Mouse (Mus musculus) heart, postnatal 0 days (tissue): ENCODE results near the gene Drd3. TPM values are rescaled to one million over a fixed set of nuclear protein-coding genes. Genes with fewer than 3 reads are reported as not detected.

ENCODE experiments used
- ATAC-seq: fragments of 200-750 bp; cut with Nextera tagmentation; 2 replicates; pipeline ENCODE4 v1.8.0; 2017; ENCODE audit warnings: low read depth, moderate number of reproducible peaks, moderate library complexity; ENCODE audit not compliant: insufficient read depth
- DNase-seq: peaks from one replicate; pipeline ENCODE4 v3.0.0-alpha.2; 2016; ENCODE audit warnings: low spot score
- H3K27ac ChIP-seq: fragments of 300-500 bp; sonication (generic); 2 replicates; pipeline ENCODE4 v1.5.1; 2014; ENCODE audit warnings: low read depth, mild to moderate bottlenecking
- H3K27me3 ChIP-seq: fragments of 300-500 bp; sonication (generic); 2 replicates; pipeline ENCODE4 v1.6.1; 2014; ENCODE audit warnings: low read length, mixed read lengths; ENCODE audit not compliant: control insufficient read depth, insufficient read depth
- H3K36me3 ChIP-seq: fragments of 300-500 bp; sonication (generic); replicated peaks from 2 replicates; pipeline ENCODE4 v1.6.1; 2014; ENCODE audit warnings: low read length, mixed read lengths; ENCODE audit not compliant: control insufficient read depth, insufficient read depth
- H3K4me1 ChIP-seq: fragments of 300-500 bp; sonication (generic); 2 replicates; pipeline ENCODE4 v1.6.1; 2014; ENCODE audit warnings: antibody characterized with exemption; ENCODE audit not compliant: control insufficient read depth, insufficient read depth
- H3K4me2 ChIP-seq: fragments of 300-500 bp; sonication (generic); 2 replicates; pipeline ENCODE4 v1.6.1; 2014; ENCODE audit warnings: low read depth, mild to moderate bottlenecking, low read length, moderate library complexity
- H3K4me3 ChIP-seq: fragments of 300-500 bp; sonication (generic); 2 replicates; pipeline ENCODE4 v1.5.1; 2014; ENCODE audit warnings: low read depth, low read length
- H3K9ac ChIP-seq: fragments of 300-500 bp; sonication (generic); replicated peaks from 2 replicates; pipeline ENCODE4 v1.6.1; 2014; ENCODE audit warnings: low read depth, low read length, mixed read lengths
- H3K9me3 ChIP-seq: fragments of 300-500 bp; sonication (generic); replicated peaks from 2 replicates; pipeline ENCODE4 v1.6.1; 2016; ENCODE audit warnings: low read length; ENCODE audit not compliant: control insufficient read depth
- CTCF ChIP-seq: IDR thresholded peaks from 2 replicates; pipeline ENCODE4 v1.5.1; 2016; ENCODE audit warnings: antibody characterized with exemption, control low read depth, low read depth
- EP300 ChIP-seq: IDR thresholded peaks from 2 replicates; pipeline ENCODE4 v1.6.1; 2016; ENCODE audit warnings: antibody characterized with exemption, low read depth
- WGBS: fragments of 180-500 bp; shearing (Covaris S2); extraction: QIAGEN DNeasy Blood & Tissue Kit; methylation state at CpG from one replicate; pipeline ENCODE4 v1.1.7; 2014; 5-methylcytosine and 5-hydroxymethylcytosine counted together
- polyA plus RNA-seq: library from polyadenylated mRNA; unstranded; fragments of >200 nt; fragmentation: Nextera tagmentation; extraction: Ambion mirVana; gene quantifications from 2 replicates; pipeline ENCODE4 v1.2.1, GENCODE M21; 2015
- total RNA-seq: library from RNA; depleted of rRNA; stranded (reverse); fragments of >200 nt; gene quantifications from 2 replicates; pipeline ENCODE4 v1.2.3, GENCODE M21; 2014; ENCODE audit warnings: low replicate concordance

Gene Drd3
- total and polyA plus RNA-seq, 2 experiments from 2014 or later: 0.46 TPM; not detected in 1

GRCm38 (mm10) chr16:43814644-43815043, 60.8 kb downstream of the Drd3 start:
- TF ChIP-seq CTCF (no peak), EP300 (no peak)
- Histone ChIP-seq H3K27me3 (no peaks in the 10 kb centered on the region), H3K4me1 (no peaks in the 10 kb centered on the region), H3K27ac (no peak overlapping the region), H3K4me3 (no peak overlapping the region), H3K36me3 (no peaks in the 10 kb centered on the region), H3K9me3 (no peaks in the 10 kb centered on the region), H3K4me2 (no peak overlapping the region), H3K9ac (no peak overlapping the region)
- ATAC-seq: no peak
- no peak for DNase-seq
- 57% methylated on average over 4 of the region's 4 CpGs for WGBS

- Histone ChIP-seq H3K9ac (no peak overlapping the region), H3K9me3 (no peaks in the 10 kb centered on the region), H3K4me2 (no peak overlapping the region), H3K36me3 (no peaks in the 10 kb centered on the region), H3K27ac (no peak overlapping the region), H3K4me1 (no peaks in the 10 kb centered on the region), H3K27me3 (no peaks in the 10 kb centered on the region), H3K4me3 (no peak overlapping the region)
- ATAC-seq (no peak), DNase-seq (no peak)
- 84% methylated on average over 4 of the region's 5 CpGs for WGBS
- TF ChIP-seq CTCF: no peak
- no peak for TF ChIP-seq EP300
Measured at GRCm38 (mm10) chr16:43816321-43816720, 62.5 kb downstream of the Drd3 start.

GRCm38 (mm10) chr16:43818404-43818803, 64.6 kb downstream of the Drd3 start:
- H3K4me2 ChIP-seq: no peak overlapping the region
- ATAC-seq: no peak
- WGBS: 92% methylated on average over 6 of the region's 6 CpGs

GRCm38 (mm10) chr16:43827492-43827891, 73.7 kb downstream of the Drd3 start:
- ATAC-seq: no peak

More at GRCm38 (mm10) chr16:43818404-43818803, 64.6 kb downstream of the Drd3 start:
- Histone ChIP-seq H3K4me3 (no peak overlapping the region), H3K27me3 (no peaks in the 10 kb centered on the region), H3K27ac (no peak overlapping the region), H3K9me3 (no peaks in the 10 kb centered on the region), H3K9ac (no peak overlapping the region), H3K36me3 (no peaks in the 10 kb centered on the region), H3K4me1 (no peaks in the 10 kb centered on the region)
- TF ChIP-seq CTCF (no peak), EP300 (no peak)
- DNase-seq: no peak

GRCm38 (mm10) chr16:43831957-43832356, 78.1 kb downstream of the Drd3 start:
- Histone ChIP-seq H3K4me1 (no peaks in the 10 kb centered on the region), H3K9me3 (no peaks in the 10 kb centered on the region), H3K4me2 (no peak overlapping the region), H3K27ac (no peak overlapping the region), H3K36me3 (no peaks in the 10 kb centered on the region), H3K27me3 (no peaks in the 10 kb centered on the region), H3K9ac (no peak overlapping the region), H3K4me3 (no peak overlapping the region)
- no peak for DNase-seq
- TF ChIP-seq CTCF: no peak
- TF ChIP-seq EP300: no peak
- ATAC-seq: no peak
- 90% methylated on average over 2 of the region's 2 CpGs for WGBS

More at GRCm38 (mm10) chr16:43827492-43827891, 73.7 kb downstream of the Drd3 start:
- no peaks in the 10 kb centered on the region for H3K36me3 ChIP-seq
- H3K9me3 ChIP-seq: no peaks in the 10 kb centered on the region
- no peak overlapping the region for H3K9ac ChIP-seq
- 83% methylated on average over 3 of the region's 3 CpGs for WGBS
- DNase-seq: no peak
- no peak overlapping the region for H3K27ac ChIP-seq
- no peak overlapping the region for H3K4me3 ChIP-seq
- H3K27me3 ChIP-seq: no peaks in the 10 kb centered on the region
- H3K4me1 ChIP-seq: no peaks in the 10 kb centered on the region
- TF ChIP-seq EP300 (no peak), CTCF (no peak)
- H3K4me2 ChIP-seq: no peak overlapping the region

GRCm38 (mm10) chr16:43841236-43841635, 87.4 kb downstream of the Drd3 start:
- Histone ChIP-seq H3K4me2 (no peak overlapping the region), H3K27me3 (no peaks in the 10 kb centered on the region), H3K27ac (no peak overlapping the region), H3K4me3 (no peak overlapping the region), H3K9ac (no peak overlapping the region), H3K36me3 (no peaks in the 10 kb centered on the region), H3K9me3 (no peaks in the 10 kb centered on the region), H3K4me1 (no peaks in the 10 kb centered on the region)
- DNase-seq (peak; percentile 14), ATAC-seq (no peak)
- 50% methylated on average over 1 of the region's 1 CpGs for WGBS
- TF ChIP-seq CTCF: no peak
